Mouse (Mus musculus) erythroblast, embryonic 14.5 days (primary cell): ENCODE results near the gene Erc2.

Source experiments
- GATA1 ChIP-seq: IDR thresholded peaks from 2 replicates; pipeline ENCODE4 v1.6.1; 2012; ENCODE audit warnings: low read length, inconsistent platforms, mixed read lengths
- TAL1 ChIP-seq: IDR thresholded peaks from 3 replicates; pipeline ENCODE4 v1.6.1; 2012; ENCODE audit warnings: low read length, inconsistent platforms, mixed read lengths

- TF ChIP-seq GATA1 (no peak), TAL1 (no peak)
Measured at GRCm38 (mm10) chr14:28362336-28362735, 740.1 kb downstream of the Erc2 start.
